10 mouse cellular contexts compared by ENCODE assay signal in the genomic region with DNA sequence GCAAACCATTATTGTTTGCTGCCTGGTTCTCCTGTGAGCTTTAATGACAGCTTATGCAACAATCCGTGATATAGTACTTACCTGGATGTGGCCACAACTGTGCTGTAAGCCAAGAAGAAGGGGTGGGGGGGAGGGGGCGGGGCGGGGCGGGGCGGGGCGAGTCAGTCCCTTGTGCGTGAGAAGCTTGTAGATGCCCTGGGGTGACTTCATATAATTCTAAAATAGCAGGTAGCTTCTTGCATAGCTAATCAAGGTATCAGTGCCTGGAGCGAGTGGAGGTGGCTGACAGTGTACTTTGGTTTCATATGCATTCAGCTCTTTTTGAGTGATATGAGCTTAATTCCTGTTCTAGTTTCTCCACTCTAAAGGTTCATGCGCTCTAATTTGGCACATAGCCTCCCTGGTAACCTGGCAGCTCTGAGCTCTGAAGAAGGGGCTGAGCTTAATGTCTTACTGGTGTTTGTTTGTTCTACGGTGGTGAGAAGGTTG.
DNase-seq lines count a peak whose midpoint lies in the region; ATAC-seq and TF ChIP-seq lines count a peak whose summit lies in the region.
"Had no signal": no experiment of that assay in that cellular context is flagged by ENCODE, and none has a peak within 500 bp of the region (broad histone marks: within the 10 kb centered on the region; RNA-seq: fewer than 3 reads in every experiment).

No protein-coding gene starts in this region.

- peak overlapping the region; percentile 20; the same call in 1 of the 2 replicates for H3K4me2 ChIP-seq in forebrain, embryonic 14.5 days (ENCODE audit: low read length)
- no peak overlapping the region for H3K4me2 ChIP-seq in forebrain, embryonic 11.5 days (ENCODE audit: low read depth, low read length, severe bottlenecking)
- H3K4me2 ChIP-seq in kidney, postnatal 0 days (ENCODE audit: low read length), result peak overlapping the region; percentile 53
- peak overlapping the region; percentile 56 for H3K4me2 ChIP-seq in embryonic facial prominence, embryonic 13.5 days
- H3K4me2 ChIP-seq in lung, embryonic 16.5 days (ENCODE audit: low read depth, low read length), result peak overlapping the region; percentile 62

- no peaks in the 10 kb centered on the region for H3K36me3 ChIP-seq in forebrain, embryonic 14.5 days (ENCODE audit: control insufficient read depth, insufficient read depth, low read length)
- H3K36me3 ChIP-seq in forebrain, embryonic 11.5 days (ENCODE audit: control insufficient read depth, insufficient read depth, low read length), result no peaks in the 10 kb centered on the region
- H3K36me3 ChIP-seq in kidney, postnatal 0 days (ENCODE audit: insufficient read depth, low read length), result no peaks in the 10 kb centered on the region
- no peaks in the 10 kb centered on the region for H3K36me3 ChIP-seq in embryonic facial prominence, embryonic 13.5 days
- no peaks in the 10 kb centered on the region for H3K36me3 ChIP-seq in lung, embryonic 16.5 days (ENCODE audit: control insufficient read depth, insufficient read depth, low read length)

- no peak overlapping the region for H3K9ac ChIP-seq in forebrain, embryonic 14.5 days (ENCODE audit: low read length)
- no peak overlapping the region for H3K9ac ChIP-seq in forebrain, embryonic 11.5 days (ENCODE audit: low read length)
- H3K9ac ChIP-seq in kidney, postnatal 0 days (ENCODE audit: low read depth, low read length), result no peak overlapping the region
- no peak overlapping the region for H3K9ac ChIP-seq in embryonic facial prominence, embryonic 13.5 days
- H3K9ac ChIP-seq in lung, embryonic 16.5 days (ENCODE audit: low read length), result peak overlapping the region; percentile 16
- H3K9ac ChIP-seq: liver, embryonic 14.5 days had no signal

- no peak overlapping the region for H3K27ac ChIP-seq in forebrain, embryonic 14.5 days (ENCODE audit: low read depth, low read length)
- H3K27ac ChIP-seq in forebrain, embryonic 11.5 days (ENCODE audit: low read depth, low read length), result no peak overlapping the region
- H3K27ac ChIP-seq in kidney, postnatal 0 days, result no peak overlapping the region
- peak overlapping the region; percentile 78 for H3K27ac ChIP-seq in embryonic facial prominence, embryonic 13.5 days
- H3K27ac ChIP-seq in lung, embryonic 16.5 days (ENCODE audit: low read length), result peak overlapping the region; percentile 79
- H3K27ac ChIP-seq: liver, embryonic 14.5 days had no signal

- no peak for DNase-seq in forebrain, embryonic 14.5 days (ENCODE audit: low spot score)
- DNase-seq in forebrain, embryonic 11.5 days (ENCODE audit: low spot score), result no peak
- no peak for DNase-seq in kidney, postnatal 0 days (ENCODE audit: low spot score)
- no peak for DNase-seq in kidney, postnatal 25 days
- no peak for DNase-seq in layer of hippocampus, postnatal 25 days (ENCODE audit: extremely low spot score in 1 of 2, low spot score in 1 of 2)
- no peak for DNase-seq in adrenal gland, postnatal 4 days (ENCODE audit: low spot score in 2 of 2)
- DNase-seq: cerebellum, adult 2 months had no signal

- 0 out of 2 replicates have a peak, but pooled peaks cover 3% of the 10 kb centered on the region for H3K4me1 ChIP-seq in forebrain, embryonic 14.5 days (ENCODE audit: control insufficient read depth, insufficient read depth, low read length)
- no peaks in the 10 kb centered on the region for H3K4me1 ChIP-seq in forebrain, embryonic 11.5 days (replicated peaks; ENCODE audit: control insufficient read depth, insufficient read depth, low read length)
- H3K4me1 ChIP-seq in kidney, postnatal 0 days (replicated peaks; ENCODE audit: insufficient read depth, low read length), result no peaks in the 10 kb centered on the region
- peaks cover 20% of the 10 kb centered on the region for H3K4me1 ChIP-seq in embryonic facial prominence, embryonic 13.5 days
- H3K4me1 ChIP-seq in lung, embryonic 16.5 days (replicated peaks; ENCODE audit: control insufficient read depth, insufficient read depth, low read length), result peaks cover 6% of the 10 kb centered on the region; the same call in 1 of the 2 replicates

- TF ChIP-seq CTCF in kidney, postnatal 0 days (IDR thresholded peaks at IDR 0.05; ENCODE audit: low read depth), result no peak

- no peaks in the 10 kb centered on the region for H3K27me3 ChIP-seq in forebrain, embryonic 14.5 days (replicated peaks; ENCODE audit: control insufficient read depth, insufficient read depth, low read length)
- H3K27me3 ChIP-seq in forebrain, embryonic 11.5 days (ENCODE audit: control insufficient read depth, insufficient read depth, low read length), result no peaks in the 10 kb centered on the region
- H3K27me3 ChIP-seq in kidney, postnatal 0 days (ENCODE audit: insufficient read depth, low read length), result no peaks in the 10 kb centered on the region
- no peaks in the 10 kb centered on the region for H3K27me3 ChIP-seq in embryonic facial prominence, embryonic 13.5 days
- H3K27me3 ChIP-seq in lung, embryonic 16.5 days (ENCODE audit: control insufficient read depth, insufficient read depth, low read depth, low read length), result no peaks in the 10 kb centered on the region

- H3K9me3 ChIP-seq in forebrain, embryonic 14.5 days (replicated peaks; ENCODE audit: control insufficient read depth, low read length), result no peaks in the 10 kb centered on the region
- H3K9me3 ChIP-seq in forebrain, embryonic 11.5 days (ENCODE audit: control insufficient read depth, low read length), result no peaks in the 10 kb centered on the region
- H3K9me3 ChIP-seq in kidney, postnatal 0 days (replicated peaks; ENCODE audit: low read length), result no peaks in the 10 kb centered on the region
- H3K9me3 ChIP-seq in embryonic facial prominence, embryonic 13.5 days, result no peaks in the 10 kb centered on the region
- no peaks in the 10 kb centered on the region for H3K9me3 ChIP-seq in lung, embryonic 16.5 days (ENCODE audit: control insufficient read depth, low read length)

- no peak overlapping the region for H3K4me3 ChIP-seq in forebrain, embryonic 14.5 days (ENCODE audit: low read depth, low read length)
- no peak overlapping the region for H3K4me3 ChIP-seq in forebrain, embryonic 11.5 days (ENCODE audit: low read depth, low read length)
- 0 out of 2 replicates have a peak overlapping the region, but pooled peaks have one; percentile 24 for H3K4me3 ChIP-seq in kidney, postnatal 0 days (replicated peaks; ENCODE audit: low read depth, low read length)
- peak overlapping the region; percentile 29; the same call in 1 of the 2 replicates for H3K4me3 ChIP-seq in embryonic facial prominence, embryonic 13.5 days
- peak overlapping the region; percentile 42; the same call in 1 of the 2 replicates for H3K4me3 ChIP-seq in lung, embryonic 16.5 days (ENCODE audit: low read length)

- ATAC-seq in forebrain, embryonic 14.5 days, result no peak
- no peak; the same call in 1 of the 2 replicates for ATAC-seq in forebrain, embryonic 11.5 days (replicated peaks; ENCODE audit: low FRiP score)
- ATAC-seq in kidney, postnatal 0 days (replicated peaks; ENCODE audit: low FRiP score, low read depth), result no peak
- ATAC-seq in embryonic facial prominence, embryonic 13.5 days (ENCODE audit: insufficient number of reproducible peaks, insufficient read depth, low FRiP score, low TSS enrichment, low read depth), result peak; percentile 63; the same call in 1 of the 2 replicates
- ATAC-seq in lung, embryonic 16.5 days (ENCODE audit: low read depth), result peak; percentile 75

- WGBS in forebrain, embryonic 14.5 days, result 24% methylated on average over 10 of the region's 10 CpGs
- 33% methylated on average over 10 of the region's 10 CpGs for WGBS in forebrain, embryonic 11.5 days
- WGBS in kidney, postnatal 0 days, result 19% methylated on average over 10 of the region's 10 CpGs
- WGBS in embryonic facial prominence, embryonic 13.5 days, result 28% methylated on average over 10 of the region's 10 CpGs
- WGBS in lung, embryonic 16.5 days, result 11% methylated on average over 10 of the region's 10 CpGs

Comparison
In these comparisons a context has a peak if more than half of its experiments do, and no peak if none do; other contexts are left out.
1. ATAC-seq: peak in embryonic facial prominence, embryonic 13.5 days (single experiment) and lung, embryonic 16.5 days (single experiment); none in forebrain, embryonic 14.5 days (single experiment), forebrain, embryonic 11.5 days (single experiment) and kidney, postnatal 0 days (single experiment).
2. H3K27ac ChIP-seq: peak in embryonic facial prominence, embryonic 13.5 days (single experiment) and lung, embryonic 16.5 days (single experiment); none in forebrain, embryonic 14.5 days (single experiment), forebrain, embryonic 11.5 days (single experiment) and kidney, postnatal 0 days (single experiment).
3. H3K4me3 ChIP-seq: peak in kidney, postnatal 0 days (single experiment), embryonic facial prominence, embryonic 13.5 days (single experiment) and lung, embryonic 16.5 days (single experiment); none in forebrain, embryonic 14.5 days (single experiment) and forebrain, embryonic 11.5 days (single experiment).